Mouse (Mus musculus) MEL (cell line): Measurements from ENCODE around the gene Serpinb3a. TPM values are rescaled to one million over a fixed set of nuclear protein-coding genes. Genes with fewer than 3 reads are reported as not detected.

Experiments used
- DNase-seq: peaks from one replicate; pipeline ENCODE4 v3.0.0; 2011; ENCODE audit warnings: low read depth, low spot score
- H3K27ac ChIP-seq: 2 replicates; pipeline ENCODE4 v1.5.1; 2012; ENCODE audit warnings: low read depth, mild to moderate bottlenecking, control low read depth, low read length, moderate library complexity; ENCODE audit not compliant: control insufficient read depth
- H3K27me3 ChIP-seq, 2 experiments: fragments of 150-350 bp in 1 of 2; sonication (generic) in 1 of 2; 2 replicates each; pipeline ENCODE4 v1.6.1; 2012; ENCODE audit warnings: low read length in 2 of 2, mild to moderate bottlenecking in 2 of 2, improper control_type of control experiment in 1 of 2, moderate library complexity in 1 of 2; ENCODE audit not compliant: insufficient read depth in 2 of 2, control insufficient read depth in 1 of 2
- H3K36me3 ChIP-seq, 2 experiments: 2 replicates each; pipeline ENCODE4 v1.6.1; 2012 to 2014; ENCODE audit warnings: low read length in 2 of 2, improper control_type of control experiment in 1 of 2, inconsistent platforms in 1 of 2, mild to moderate bottlenecking in 1 of 2; ENCODE audit not compliant: insufficient read depth in 2 of 2, control insufficient read depth in 1 of 2
- H3K4me1 ChIP-seq, 2 experiments: fragments of 150-350 bp in 1 of 2; sonication (generic) in 1 of 2; 2 replicates each; pipeline ENCODE4 v1.6.1; 2012; ENCODE audit warnings: low read length in 2 of 2, improper control_type of control experiment in 1 of 2, mild to moderate bottlenecking in 1 of 2; ENCODE audit not compliant: insufficient read depth in 2 of 2, control insufficient read depth in 1 of 2
- H3K4me3 ChIP-seq, 2 experiments: fragments of 150-350 bp in 1 of 2; sonication (generic) in 1 of 2; 2 replicates each; pipeline ENCODE4 v1.5.1; 2012; ENCODE audit warnings: low read depth in 2 of 2, low read length in 2 of 2, mild to moderate bottlenecking in 2 of 2, moderate library complexity in 2 of 2, control low read depth in 1 of 2, improper control_type of control experiment in 1 of 2; ENCODE audit not compliant: control insufficient read depth in 1 of 2, insufficient read depth in 1 of 2
- H3K79me2 ChIP-seq: 2 replicates; pipeline ENCODE4 v1.6.1; 2012; ENCODE audit warnings: mild to moderate bottlenecking, low read length, moderate library complexity; ENCODE audit not compliant: control insufficient read depth, poor library complexity, insufficient read depth
- H3K9ac ChIP-seq: 2 replicates; pipeline ENCODE4 v1.6.1; 2012; ENCODE audit warnings: low read depth, mild to moderate bottlenecking, control low read depth, low read length, moderate library complexity; ENCODE audit not compliant: control insufficient read depth, poor library complexity, severe bottlenecking
- H3K9me3 ChIP-seq: fragments of 150-350 bp; sonication (generic); replicated peaks from 2 replicates; pipeline ENCODE4 v1.6.1; 2012; ENCODE audit warnings: mild to moderate bottlenecking, low read length, improper control_type of control experiment, moderate library complexity; ENCODE audit not compliant: insufficient read depth
- CHD2 ChIP-seq: IDR thresholded peaks from 2 replicates; pipeline ENCODE4 v1.6.1; 2011; ENCODE audit warnings: low read length, improper control_type of control experiment
- CTCF ChIP-seq, 3 experiments: IDR thresholded peaks in 2 of 3; conservative IDR thresholded peaks in 1 of 3; 2 replicates each; pipeline ENCODE4 v1.5.1; 2011 to 2012; ENCODE audit warnings: low read length in 3 of 3, low read depth in 2 of 3, mild to moderate bottlenecking in 2 of 3, improper control_type of control experiment in 1 of 3, inconsistent platforms in 1 of 3, mixed read lengths in 1 of 3, moderate library complexity in 1 of 3; ENCODE audit not compliant: control insufficient read depth in 1 of 3, insufficient read depth in 1 of 3, poor library complexity in 1 of 3, severe bottlenecking in 1 of 3
- ETS1 ChIP-seq: IDR thresholded peaks from 2 replicates; pipeline ENCODE4 v1.6.1; 2012; ENCODE audit warnings: low read depth, mild to moderate bottlenecking, inconsistent platforms, low read length, improper control_type of control experiment, moderate library complexity
- GABPA ChIP-seq: IDR thresholded peaks from 2 replicates; pipeline ENCODE4 v1.6.1; 2012; ENCODE audit warnings: low read depth, mild to moderate bottlenecking, inconsistent platforms, low read length, improper control_type of control experiment, moderate library complexity
- GATA1 ChIP-seq: IDR thresholded peaks from 2 replicates; pipeline ENCODE4 v1.6.1; 2011; ENCODE audit warnings: low read depth, low read length, improper control_type of control experiment
- HCFC1 ChIP-seq: IDR thresholded peaks from 2 replicates; pipeline ENCODE4 v1.6.1; 2012; ENCODE audit warnings: low read depth, mild to moderate bottlenecking, inconsistent platforms, low read length, improper control_type of control experiment, moderate library complexity
- JUND ChIP-seq: IDR thresholded peaks from 2 replicates; pipeline ENCODE4 v1.6.1; 2011; ENCODE audit warnings: low read depth, mild to moderate bottlenecking, improper control_type of control experiment, low read length
- MAFK ChIP-seq: IDR thresholded peaks from 2 replicates; pipeline ENCODE4 v1.6.1; 2011; ENCODE audit warnings: low read depth, mild to moderate bottlenecking, low read length, improper control_type of control experiment, borderline replicate concordance
- MYB ChIP-seq: IDR thresholded peaks from 2 replicates; pipeline ENCODE4 v1.6.1; 2011; ENCODE audit warnings: mild to moderate bottlenecking, low read depth, low read length, improper control_type of control experiment
- POLR2AphosphoS2 ChIP-seq: IDR thresholded peaks from 2 replicates; pipeline ENCODE4 v1.6.1; 2011; ENCODE audit warnings: low read length, improper control_type of control experiment
- RAD21 ChIP-seq: IDR thresholded peaks from 2 replicates; pipeline ENCODE4 v1.6.1; 2011; ENCODE audit warnings: mild to moderate bottlenecking, low read depth, low read length, improper control_type of control experiment
- SIN3A ChIP-seq: IDR thresholded peaks from 2 replicates; pipeline ENCODE4 v1.6.1; 2012; ENCODE audit warnings: low read length, improper control_type of control experiment, inconsistent platforms
- SMC3 ChIP-seq: IDR thresholded peaks from 2 replicates; pipeline ENCODE4 v1.6.1; 2011; ENCODE audit warnings: low read depth, low read length, improper control_type of control experiment
- TBP ChIP-seq: IDR thresholded peaks from 2 replicates; pipeline ENCODE4 v1.8.0; 2011; ENCODE audit warnings: low read depth, low read length, improper control_type of control experiment
- TCF12 ChIP-seq: IDR thresholded peaks from 2 replicates; pipeline ENCODE4 v1.6.1; 2014; ENCODE audit warnings: low read depth, mild to moderate bottlenecking, inconsistent platforms, low read length, improper control_type of control experiment, moderate library complexity
- UBTF ChIP-seq: IDR thresholded peaks from 2 replicates; pipeline ENCODE4 v1.6.1; 2012; ENCODE audit warnings: low read depth, mild to moderate bottlenecking, inconsistent platforms, low read length, improper control_type of control experiment, moderate library complexity, borderline replicate concordance; ENCODE audit not compliant: insufficient read depth
- ZC3H11A ChIP-seq: IDR thresholded peaks from 2 replicates; pipeline ENCODE4 v1.6.1; 2012; ENCODE audit warnings: low read depth, mild to moderate bottlenecking, inconsistent platforms, low read length, improper control_type of control experiment
- ZKSCAN1 ChIP-seq: IDR thresholded peaks from 2 replicates; pipeline ENCODE4 v1.6.1; 2012; ENCODE audit warnings: low read depth, mild to moderate bottlenecking, inconsistent platforms, low read length, improper control_type of control experiment, moderate library complexity
- ZNF384 ChIP-seq: IDR thresholded peaks from 2 replicates; pipeline ENCODE4 v1.6.1; 2012; ENCODE audit warnings: low read depth, mild to moderate bottlenecking, inconsistent platforms, low read length, improper control_type of control experiment
- polyA plus RNA-seq, 2 experiments: library from polyadenylated mRNA; stranded (reverse) in 1 of 2; unstranded in 1 of 2; fragments of >175 nt in 1 of 2; fragments of >200 nt in 1 of 2; gene quantifications; 2 replicates each; pipeline versions ENCODE4 v1.2.1 to v1.2.4; 2012; ENCODE audit warnings: low replicate concordance in 2 of 2, low read depth in 1 of 2; ENCODE audit not compliant: insufficient read length in 2 of 2, insufficient read depth in 1 of 2, missing spikeins in 1 of 2
- total RNA-seq: library from RNA; depleted of rRNA; stranded (reverse); fragments of 300-350 nt; gene quantifications from 2 replicates; pipeline ENCODE4 v1.2.3, GENCODE M21; 2012

Gene Serpinb3a
- total and polyA plus RNA-seq, 3 experiments = not detected

DNA sequence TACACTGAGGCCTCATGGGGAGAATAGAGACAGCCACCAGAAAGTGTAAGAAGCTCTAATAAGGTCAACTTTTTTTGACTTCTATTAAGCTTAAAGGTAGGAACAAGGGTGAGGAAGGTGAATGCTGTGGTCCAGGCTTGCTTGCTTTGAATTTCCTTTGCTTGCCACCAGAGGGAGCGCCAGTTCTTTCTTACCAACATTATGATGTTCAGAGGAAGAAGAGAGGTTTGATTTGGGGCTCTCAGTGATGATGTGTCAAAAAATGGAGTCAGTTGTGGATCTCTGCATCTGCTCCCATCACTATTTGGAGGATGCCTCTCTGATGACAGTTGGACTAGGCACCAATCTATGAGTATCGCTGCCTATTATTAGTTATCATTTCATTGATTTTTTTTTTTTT, 37.6 kb downstream of the Serpinb3a start:
- no peak for TF ChIP-seq JUND
- no peak for TF ChIP-seq TBP
- peak; percentile 85 for TF ChIP-seq SMC3
- TF ChIP-seq CHD2 = no peak
- TF ChIP-seq UBTF = no peak
- no peak for TF ChIP-seq GABPA
- TF ChIP-seq MYB = no peak
- no peak for TF ChIP-seq POLR2AphosphoS2
- TF ChIP-seq ETS1 = no peak
- TF ChIP-seq CTCF (IDR thresholded peaks at IDR 0.05 in 2 of 3, conservative IDR thresholded peaks at IDR 0.05 in 1 of 3; ENCODE audit: control insufficient read depth in 1 of 3, insufficient read depth in 1 of 3, low read depth in 2 of 3, low read length in 3 of 3, poor library complexity in 1 of 3, severe bottlenecking in 1 of 3) = peak; percentile 72 to 84 (median 72)
- peak; percentile 72 for TF ChIP-seq ZC3H11A
- no peak for TF ChIP-seq TCF12
- no peak for TF ChIP-seq GATA1
- TF ChIP-seq ZKSCAN1 = no peak
- no peak; the same call in 1 of the 2 replicates for TF ChIP-seq ZNF384
- TF ChIP-seq HCFC1 = no peak
- peak; percentile 84 for TF ChIP-seq RAD21
- peak; percentile 62 for DNase-seq
- Histone ChIP-seq H3K27ac (no peak overlapping the region), H3K27me3 (no peaks in the 10 kb centered on the region), H3K79me2 (no peaks in the 10 kb centered on the region), H3K4me3 (no peak overlapping the region), H3K9me3 (no peaks in the 10 kb centered on the region), H3K36me3 (no peaks in the 10 kb centered on the region), H3K9ac (no peak overlapping the region), H3K4me1 (no peaks in the 10 kb centered on the region)

DNA sequence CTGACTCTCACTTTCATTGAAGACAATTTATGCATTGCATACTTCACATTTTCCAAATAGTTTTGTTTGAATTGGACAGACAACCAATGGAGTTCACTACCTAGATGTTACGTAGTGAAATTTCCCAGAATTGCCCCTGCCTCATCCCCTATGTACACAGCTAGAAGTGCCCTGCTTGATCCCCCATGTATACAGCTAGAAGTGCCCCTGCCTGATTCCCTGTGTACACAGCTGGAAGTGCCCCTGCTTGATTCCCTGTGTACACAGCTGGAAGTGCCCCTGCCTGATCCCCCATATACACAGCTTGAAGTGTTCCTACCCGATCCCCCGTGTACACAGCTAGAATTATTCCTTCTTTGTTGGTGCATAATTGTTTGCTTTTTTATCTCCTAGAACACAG, 45.8 kb downstream of the Serpinb3a start:
- TF ChIP-seq SIN3A (no peak), TBP (no peak)
- no peak overlapping the region for H3K9ac ChIP-seq
- H3K9me3 ChIP-seq = no peaks in the 10 kb centered on the region
- no peaks in the 10 kb centered on the region for H3K79me2 ChIP-seq
- H3K4me3 ChIP-seq = no peak overlapping the region
- no peaks in the 10 kb centered on the region for H3K36me3 ChIP-seq
- H3K27me3 ChIP-seq = peaks cover 0 to 4% of the 10 kb centered on the region in 2 experiments; a peak in 3 of 4 replicates
- H3K4me1 ChIP-seq = no peaks in the 10 kb centered on the region
- H3K27ac ChIP-seq = no peak overlapping the region
- no peak for DNase-seq

DNA sequence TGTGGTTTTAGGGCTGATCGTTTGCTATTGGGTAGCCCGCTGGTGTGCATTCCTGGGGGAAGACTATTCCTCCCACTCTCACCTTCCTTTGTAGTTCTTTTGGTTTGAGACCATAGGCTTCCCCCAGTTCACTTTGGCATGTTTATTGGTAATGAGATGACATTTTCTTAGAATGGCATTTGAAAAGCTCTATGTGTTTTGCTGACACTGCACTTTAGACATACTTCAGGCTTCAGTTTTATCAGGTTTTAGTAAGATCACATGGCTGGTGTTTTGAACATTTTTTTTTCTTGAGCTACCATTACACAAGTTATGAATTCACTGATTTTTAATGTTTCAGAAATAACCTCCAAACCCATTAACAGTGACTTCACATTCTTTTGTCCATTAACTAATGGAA, 50.3 kb downstream of the Serpinb3a start:
- Histone ChIP-seq H3K79me2 (no peaks in the 10 kb centered on the region), H3K27ac (no peak overlapping the region), H3K9ac (no peak overlapping the region), H3K36me3 (no peaks in the 10 kb centered on the region), H3K4me1 (no peaks in the 10 kb centered on the region), H3K4me3 (no peak overlapping the region), H3K9me3 (no peaks in the 10 kb centered on the region), H3K27me3 (peaks cover 0 to 8% of the 10 kb centered on the region in 2 experiments)
- no peak for TF ChIP-seq SMC3
- TF ChIP-seq MAFK = peak; percentile 83
- no peak for DNase-seq
